10 mouse cellular contexts compared by ENCODE assay signal in genomic region chr10:116579478-116579877, GRCm38 (mm10). TPM values are rescaled to one million over a fixed set of nuclear protein-coding genes. Genes with fewer than 3 reads are reported as not detected.
A peak's percentile ranks its signal among the peaks of the same experiment; 100 is the strongest.
DNase-seq lines count a peak whose midpoint lies in the region; ATAC-seq and TF ChIP-seq lines count a peak whose summit lies in the region.
"Had no signal": no experiment of that assay in that cellular context is flagged by ENCODE, and none has a peak within 500 bp of the region (broad histone marks: within the 10 kb centered on the region; RNA-seq: fewer than 3 reads in every experiment).

No protein-coding gene starts in this region.

- H3K4me1 ChIP-seq in intestine, embryonic 14.5 days (replicated peaks; ENCODE audit: control insufficient read depth, insufficient read depth, low read length): peaks cover 8% of the 10 kb centered on the region; the same call in 1 of the 2 replicates
- H3K4me1 ChIP-seq in intestine, embryonic 16.5 days (ENCODE audit: control insufficient read depth, insufficient read depth, low read length): peaks cover 8% of the 10 kb centered on the region; the same call in 1 of the 2 replicates
- H3K4me1 ChIP-seq in forebrain, embryonic 13.5 days: peaks cover 29% of the 10 kb centered on the region
- H3K4me1 ChIP-seq in limb, embryonic 12.5 days (replicated peaks): peaks cover 11% of the 10 kb centered on the region

- no peak for ATAC-seq in intestine, embryonic 14.5 days (replicated peaks; ENCODE audit: low FRiP score, low TSS enrichment, low read depth)
- ATAC-seq in intestine, embryonic 16.5 days: no peak
- ATAC-seq in forebrain, embryonic 13.5 days: no peak
- no peak for ATAC-seq in limb, embryonic 12.5 days (ENCODE audit: insufficient number of reproducible peaks, insufficient read depth, low FRiP score, low TSS enrichment, low read depth)
- ATAC-seq in inflammation-experienced regulatory T-cells, adult 6 months: no peak
- no peak for ATAC-seq in megakaryocyte progenitor cell, adult 5-6 weeks (replicated peaks; ENCODE audit: poor library complexity)

- peak overlapping the region; percentile 95 for H3K4me3 ChIP-seq in intestine, embryonic 14.5 days (ENCODE audit: low read depth, low read length)
- no peak overlapping the region for H3K4me3 ChIP-seq in intestine, embryonic 16.5 days (ENCODE audit: low read length)
- peak overlapping the region; percentile 94 for H3K4me3 ChIP-seq in forebrain, embryonic 13.5 days
- peak overlapping the region; percentile 97 for H3K4me3 ChIP-seq in limb, embryonic 12.5 days (replicated peaks)
- H3K4me3 ChIP-seq in myocyte: peak overlapping the region; percentile 68

- H3K36me3 ChIP-seq in intestine, embryonic 14.5 days (ENCODE audit: control insufficient read depth, insufficient read depth, low read length): peaks cover 5% of the 10 kb centered on the region; the same call in 1 of the 2 replicates
- H3K36me3 ChIP-seq in intestine, embryonic 16.5 days (ENCODE audit: control insufficient read depth, insufficient read depth, low read length): no peaks in the 10 kb centered on the region
- 0 out of 2 replicates have a peak, but pooled peaks cover 3% of the 10 kb centered on the region for H3K36me3 ChIP-seq in forebrain, embryonic 13.5 days (ENCODE audit: poor library complexity, severe bottlenecking)
- peaks cover 2% of the 10 kb centered on the region; the same call in 1 of the 2 replicates for H3K36me3 ChIP-seq in limb, embryonic 12.5 days
- H3K36me3 ChIP-seq in myocyte (ENCODE audit: control insufficient read depth, insufficient read depth): no peaks in the 10 kb centered on the region

- H3K79me2 ChIP-seq in myocyte (ENCODE audit: control insufficient read depth, insufficient read depth): peaks cover 63% of the 10 kb centered on the region

- no peak overlapping the region for H3K9ac ChIP-seq in intestine, embryonic 14.5 days (ENCODE audit: low read length)
- H3K9ac ChIP-seq in intestine, embryonic 16.5 days (ENCODE audit: low read depth, low read length): no peak overlapping the region
- no peak overlapping the region for H3K9ac ChIP-seq in forebrain, embryonic 13.5 days
- no peak overlapping the region for H3K9ac ChIP-seq in limb, embryonic 12.5 days (replicated peaks)

- H3ac ChIP-seq in myocyte (ENCODE audit: control insufficient read depth, insufficient read length): no peak overlapping the region

- H3K4me2 ChIP-seq in intestine, embryonic 14.5 days (ENCODE audit: low read length): peak overlapping the region; percentile 62
- H3K4me2 ChIP-seq in intestine, embryonic 16.5 days (ENCODE audit: low read depth, low read length): no peak overlapping the region
- peak overlapping the region; percentile 24 for H3K4me2 ChIP-seq in forebrain, embryonic 13.5 days
- peak overlapping the region; percentile 57 for H3K4me2 ChIP-seq in limb, embryonic 12.5 days
- peak overlapping the region; percentile 74 for H3K4me2 ChIP-seq in myocyte (ENCODE audit: low read depth)

- no peak for DNase-seq in intestine, embryonic 14.5 days (ENCODE audit: low spot score)
- DNase-seq in embryo, embryonic 10 days (ENCODE audit: low spot score): no peak
- DNase-seq: adrenal gland, postnatal 36 days; heart, adult 18-20 months had no signal

- H3K9me3 ChIP-seq in intestine, embryonic 14.5 days (ENCODE audit: control insufficient read depth, low read length): no peaks in the 10 kb centered on the region
- no peaks in the 10 kb centered on the region for H3K9me3 ChIP-seq in intestine, embryonic 16.5 days (ENCODE audit: control insufficient read depth, low read length)
- no peaks in the 10 kb centered on the region for H3K9me3 ChIP-seq in forebrain, embryonic 13.5 days (replicated peaks)
- no peaks in the 10 kb centered on the region for H3K9me3 ChIP-seq in limb, embryonic 12.5 days

- no peaks in the 10 kb centered on the region for H3K27me3 ChIP-seq in intestine, embryonic 14.5 days (replicated peaks; ENCODE audit: control insufficient read depth, insufficient read depth, low read length)
- no peaks in the 10 kb centered on the region for H3K27me3 ChIP-seq in intestine, embryonic 16.5 days (replicated peaks; ENCODE audit: control insufficient read depth, insufficient read depth, low read length)
- no peaks in the 10 kb centered on the region for H3K27me3 ChIP-seq in forebrain, embryonic 13.5 days
- H3K27me3 ChIP-seq in limb, embryonic 12.5 days: no peaks in the 10 kb centered on the region
- H3K27me3 ChIP-seq in myocyte (ENCODE audit: control insufficient read depth, insufficient read depth, insufficient read length): no peaks in the 10 kb centered on the region

- TF ChIP-seq POLR2A in myocyte (IDR thresholded peaks at IDR 0.05; ENCODE audit: insufficient read length, low read depth): no peak

- no peak overlapping the region for H3K27ac ChIP-seq in intestine, embryonic 14.5 days (ENCODE audit: low read depth)
- no peak overlapping the region for H3K27ac ChIP-seq in intestine, embryonic 16.5 days (ENCODE audit: low read length)
- no peak overlapping the region for H3K27ac ChIP-seq in forebrain, embryonic 13.5 days
- H3K27ac ChIP-seq in limb, embryonic 12.5 days: no peak overlapping the region

TF ChIP-seq in myocyte, 11 proteins besides CTCF, POLR2A, EP300 and RAD21:
- TF ChIP-seq USF1 (IDR thresholded peaks at IDR 0.05; ENCODE audit: low read depth): no peak
- TF ChIP-seq E2F4 (IDR thresholded peaks at IDR 0.05; ENCODE audit: insufficient read depth): no peak
- TF ChIP-seq MAX (IDR thresholded peaks at IDR 0.05; ENCODE audit: low read depth): no peak
- no peak for TF ChIP-seq MYOD1 (IDR thresholded peaks at IDR 0.05; ENCODE audit: control insufficient read depth in 1 of 3, insufficient read length in 2 of 3, low read depth in 2 of 3)
- no peak for TF ChIP-seq REST (IDR thresholded peaks at IDR 0.05; ENCODE audit: insufficient read depth, insufficient read length)
- no peak for TF ChIP-seq MYOG (IDR thresholded peaks at IDR 0.05; ENCODE audit: control insufficient read depth in 1 of 3, insufficient read depth in 1 of 3, insufficient read length in 2 of 3, low read depth in 2 of 3)
- no peak for TF ChIP-seq SRF (IDR thresholded peaks at IDR 0.05; ENCODE audit: control insufficient read depth, insufficient read length, low read depth)
- TF ChIP-seq POLR2AphosphoS2 (IDR thresholded peaks at IDR 0.05; ENCODE audit: insufficient read length, low read depth): no peak
- no peak for TF ChIP-seq TCF3 (IDR thresholded peaks at IDR 0.05; ENCODE audit: insufficient read length, low read depth)
- no peak for TF ChIP-seq TCF12 (IDR thresholded peaks at IDR 0.05; ENCODE audit: insufficient read depth, poor library complexity, severe bottlenecking)
- TF ChIP-seq CEBPB (IDR thresholded peaks at IDR 0.05; ENCODE audit: insufficient read depth, poor library complexity, severe bottlenecking): no peak
TF ChIP-seq in myocyte: peak in this region for 0.

RNA-seq across cellular contexts. Expression of gene Cnot2, which starts 1.8 kb away (rescaled TPM):
- 95.4 and 101 TPM in 2 replicates for polyA plus RNA-seq in intestine, embryonic 14.5 days (2014; fragmentation: Nextera tagmentation; extraction: Ambion mirVana)
- 69.0 and 74.8 TPM in 2 replicates for polyA plus RNA-seq in intestine, embryonic 16.5 days (2015; fragmentation: Nextera tagmentation; extraction: Ambion mirVana)
- polyA plus RNA-seq in forebrain, embryonic 13.5 days (2015; fragmentation: Nextera tagmentation; extraction: Ambion mirVana): 115 and 117 TPM in 2 replicates
- polyA plus RNA-seq in limb, embryonic 12.5 days (2016; fragmentation: Nextera tagmentation; extraction: Ambion mirVana): 148 and 150 TPM in 2 replicates
- polyA plus RNA-seq in myocyte (2012; fragmentation: generic; extraction: Trizol): 23.8 TPM
- 100 to 1,000 TPM in 1 of 3 experiments, 10 to 100 TPM in 2; 73.2 to 103 (median 86.4) TPM for polyA plus RNA-seq in inflammation-experienced regulatory T-cells, adult 6 months (2017; shearing (Covaris generic))
- 76.0 and 100 TPM in 2 replicates for total RNA-seq in megakaryocyte progenitor cell, adult 5-6 weeks (2015)
- total RNA-seq in megakaryocyte progenitor cell, adult 5-6 weeks (2017): 101 and 115 TPM in 2 replicates
